Mouse (Mus musculus): Measurements from ENCODE around the gene Gm3448.
A peak's percentile ranks its signal among the peaks of the same experiment; 100 is the strongest.
"Not testable (repeated sequence)": the region's sequence is repeated elsewhere in the genome, so short reads cannot be mapped to it uniquely, and the experiment has no call there.

Gene Gm3448

GRCm38 (mm10) chr17:15025513-15025912 lies 15.8 kb downstream of the Gm3448 start:
- DNase-seq: not testable (repeated sequence)

GRCm38 (mm10) chr17:15024502-15025193 lies 16.7 kb downstream of the Gm3448 start:
- not testable (repeated sequence) for DNase-seq

GRCm38 (mm10) chr17:15023878-15024492 lies 17.4 kb downstream of the Gm3448 start:
- not testable (repeated sequence) for DNase-seq

GRCm38 (mm10) chr17:15021503-15022220 lies 19.7 kb downstream of the Gm3448 start:
- DNase-seq: peak; percentile 14

- DNase-seq: not testable (repeated sequence)
Observed at GRCm38 (mm10) chr17:15009706-15010413, 31.5 kb downstream of the Gm3448 start, which contains the start of gene Gm3435. Gene Gm3435 (plus strand): TSS chr17:15010176.

- not testable (repeated sequence) for DNase-seq
Observed at GRCm38 (mm10) chr17:15009088-15009487, 32.2 kb downstream of the Gm3448 start.

- DNase-seq: not testable (repeated sequence)
Observed at GRCm38 (mm10) chr17:15000047-15000446, 41.3 kb downstream of the Gm3448 start.

- not testable (repeated sequence) for DNase-seq
Observed at GRCm38 (mm10) chr17:14994140-14994539, 47.2 kb downstream of the Gm3448 start.

- not testable (repeated sequence) for DNase-seq
Observed at GRCm38 (mm10) chr17:14993139-14993832, 48.1 kb downstream of the Gm3448 start.

- DNase-seq: not testable (repeated sequence)
Observed at GRCm38 (mm10) chr17:14992522-14993138, 48.7 kb downstream of the Gm3448 start.

- not testable (repeated sequence) for DNase-seq
Observed at GRCm38 (mm10) chr17:14990116-14990702, 51.1 kb downstream of the Gm3448 start.

GRCm38 (mm10) chr17:14978362-14979038 lies 62.8 kb downstream of the Gm3448 start, which contains the start of the genes 9030025P20Rik and Gm3417:
Gene 9030025P20Rik (plus strand): TSS chr17:14978468.
Gene Gm3417 (minus strand): TSS chr17:14978790.
- DNase-seq: not testable (repeated sequence)

GRCm38 (mm10) chr17:14977718-14978361 lies 63.5 kb downstream of the Gm3448 start:
- DNase-seq: not testable (repeated sequence)

- not testable (repeated sequence) for DNase-seq
Observed at GRCm38 (mm10) chr17:14968373-14968913, 72.9 kb downstream of the Gm3448 start.

GRCm38 (mm10) chr17:14961557-14962154 lies 79.7 kb downstream of the Gm3448 start:
- DNase-seq: not testable (repeated sequence)

- DNase-seq: peak; percentile 24
Observed at GRCm38 (mm10) chr17:14960951-14961556, 80.3 kb downstream of the Gm3448 start, which contains the start of gene Phf10. Gene Phf10 (minus strand): TSS chr17:14961273.

- peak; percentile 20 for DNase-seq
Observed at GRCm38 (mm10) chr17:14960520-14960919, 80.8 kb downstream of the Gm3448 start.

- peak; percentile 22 for DNase-seq
Observed at GRCm38 (mm10) chr17:14959979-14960378, 81.4 kb downstream of the Gm3448 start.

Data from kidney, adult 9 months (tissue).